Mouse (Mus musculus): ENCODE measurements around the gene Cfap69.

The Cfap69 gene

DNA sequence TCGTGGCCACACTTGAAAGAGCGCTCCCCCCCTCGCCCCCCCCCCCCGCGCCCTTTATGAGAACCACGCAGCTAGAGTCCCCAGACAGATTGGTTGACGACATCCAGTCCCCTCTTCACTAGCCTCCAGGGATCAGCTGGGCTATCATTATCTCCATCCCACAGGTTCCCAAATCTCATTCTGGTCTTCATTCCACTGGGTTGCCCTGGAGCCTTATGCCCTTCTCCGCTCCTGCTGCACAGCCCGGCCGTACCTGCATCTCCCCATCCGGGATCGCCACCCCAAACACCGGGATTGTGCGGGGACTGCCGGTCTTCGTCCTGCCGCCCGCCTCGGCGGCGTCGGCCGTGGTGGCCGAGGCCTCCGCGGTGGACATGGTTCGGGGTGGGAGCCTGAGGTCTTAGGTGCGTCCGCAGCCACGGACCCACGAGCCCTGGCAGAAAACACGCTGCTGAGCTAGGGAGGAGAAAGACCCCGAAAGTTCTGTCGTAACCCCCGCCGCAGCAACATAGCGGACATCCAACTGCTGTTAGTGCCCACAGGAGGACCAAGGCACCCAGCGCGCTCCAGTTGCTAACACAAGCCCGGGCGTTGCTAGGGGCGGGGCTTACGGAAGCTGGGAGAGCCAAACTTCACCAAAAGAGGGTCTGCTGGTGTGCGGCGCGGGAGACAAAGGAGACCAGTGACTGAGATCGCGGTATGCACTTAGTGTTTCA, at the start of gene Cfap69:
Cfap69 (minus strand) TSS at position 585 of the 716 bp plus-strand sequence.
- peak; percentile 83 to 93 for DNase-seq (ENCODE audit: inconsistent age in 2 of 2, low spot score in 1 of 2)

GRCm38 (mm10) chr5:5711032-5711431, 47.0 kb upstream of the Cfap69 start:
- DNase-seq (ENCODE audit: inconsistent age in 2 of 2, low spot score in 1 of 2) = no peak

- peak; percentile 42 to 80 for DNase-seq (ENCODE audit: inconsistent age in 2 of 2, low spot score in 1 of 2)
These were observed 43.6 kb upstream of the Cfap69 start for GRCm38 (mm10) chr5:5707341-5708278.

- no peak for DNase-seq (ENCODE audit: inconsistent age in 2 of 2, low spot score in 1 of 2)
These were observed 41.0 kb upstream of the Cfap69 start for GRCm38 (mm10) chr5:5705019-5705418.

- no peak for DNase-seq (ENCODE audit: inconsistent age in 2 of 2, low spot score in 1 of 2)
These were observed 36.3 kb upstream of the Cfap69 start for GRCm38 (mm10) chr5:5700386-5700785.

DNA sequence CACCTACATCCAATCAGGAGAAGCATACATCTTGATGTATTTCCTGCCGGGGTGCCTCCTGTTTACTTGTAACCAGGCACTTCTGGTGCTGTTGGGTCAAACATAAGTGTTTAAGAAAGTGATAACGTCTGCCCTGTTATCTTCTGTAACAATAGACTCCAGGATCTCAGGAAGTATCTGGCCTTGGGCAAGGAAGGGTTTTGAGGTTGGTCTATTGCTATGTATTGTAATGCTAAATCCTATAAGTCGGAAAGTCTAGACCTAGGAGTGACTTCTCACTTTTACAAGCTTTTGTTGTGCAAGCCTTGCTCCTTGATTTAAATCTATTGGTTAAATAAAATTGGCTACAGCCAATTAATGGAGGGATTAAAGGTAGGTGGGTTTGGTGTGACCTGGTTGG, 34.8 kb upstream of the Cfap69 start:
- DNase-seq (ENCODE audit: inconsistent age in 2 of 2, low spot score in 1 of 2) = no peak

GRCm38 (mm10) chr5:5695401-5695942, 31.4 kb upstream of the Cfap69 start:
- peak in 1 of 2 experiments; percentile 41 for DNase-seq (ENCODE audit: inconsistent age in 2 of 2, low spot score in 1 of 2)

DNA sequence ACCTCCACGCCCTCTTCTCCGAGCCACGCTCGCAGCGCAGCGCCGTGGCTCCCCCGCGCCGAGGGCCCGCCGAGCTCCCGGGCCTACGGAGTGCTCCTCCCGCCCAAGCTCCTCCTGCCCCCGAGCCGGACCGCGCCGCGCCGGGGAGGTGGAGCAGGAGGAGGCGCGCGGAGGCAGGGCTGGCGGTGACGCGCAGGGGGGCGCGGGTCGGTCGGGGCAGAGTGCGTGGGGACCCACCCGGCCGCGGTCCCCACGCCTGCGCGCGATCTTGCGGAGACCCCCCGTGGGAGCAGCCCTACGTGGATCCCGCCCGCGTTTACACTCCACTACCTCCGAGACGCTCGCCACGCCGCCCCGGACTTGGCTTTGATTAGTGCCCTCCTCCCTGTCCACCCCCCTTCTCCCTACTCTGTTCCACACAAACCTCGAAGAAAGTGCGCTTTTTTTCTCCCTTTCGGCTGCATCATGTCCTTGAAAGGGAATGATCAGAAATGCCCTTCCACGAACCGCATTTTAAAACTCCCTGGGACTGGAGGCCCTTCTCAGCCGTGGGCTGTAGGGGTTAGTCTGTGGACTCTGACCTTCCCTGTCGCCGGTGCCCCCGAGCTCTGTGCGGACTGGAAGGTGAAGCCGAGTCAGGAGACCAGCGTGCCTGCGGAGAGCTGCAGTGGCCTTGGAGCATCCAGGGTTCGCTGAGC, 30.1 kb upstream of the Cfap69 start, which contains the start of gene Steap2:
Steap2 (minus strand) TSS at position 623 of the 698 bp plus-strand sequence.
- peak; percentile 83 to 91 for DNase-seq (ENCODE audit: inconsistent age in 2 of 2, low spot score in 1 of 2)

GRCm38 (mm10) chr5:5693541-5693955, 29.5 kb upstream of the Cfap69 start:
- peak in 1 of 2 experiments; percentile 74 for DNase-seq (ENCODE audit: inconsistent age in 2 of 2, low spot score in 1 of 2)

GRCm38 (mm10) chr5:5692167-5692738, 28.2 kb upstream of the Cfap69 start:
- DNase-seq (ENCODE audit: inconsistent age in 2 of 2, low spot score in 1 of 2) = peak in 1 of 2 experiments; percentile 55

DNA sequence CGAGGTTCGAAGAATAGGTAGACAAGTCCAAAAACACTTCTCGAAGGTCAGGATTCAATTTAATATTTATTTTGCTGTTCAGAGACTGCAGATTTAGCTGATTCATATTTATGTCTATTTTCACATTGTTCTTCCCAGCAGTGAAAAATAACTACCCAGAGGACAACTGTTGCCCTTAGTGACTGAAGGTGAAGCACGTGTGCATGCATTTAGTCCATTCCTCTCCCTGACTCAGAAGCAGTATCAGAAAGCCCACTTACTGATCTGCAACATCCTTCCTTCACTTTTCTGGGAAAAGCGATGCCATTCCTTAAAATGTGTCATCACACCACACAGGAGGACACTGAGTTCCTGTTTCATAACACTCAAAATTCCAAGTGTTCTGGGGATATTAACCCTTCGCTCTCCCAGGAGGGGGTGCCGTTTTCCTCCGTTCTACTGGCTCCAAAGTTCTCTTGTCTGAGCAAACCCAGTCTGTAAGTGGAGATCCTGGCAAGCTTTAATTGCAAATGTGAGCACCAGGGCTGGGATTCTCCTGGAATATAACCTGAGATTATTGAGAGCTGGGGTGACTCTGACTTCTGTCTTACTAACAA, 25.0 kb upstream of the Cfap69 start:
- DNase-seq (ENCODE audit: inconsistent age in 2 of 2, low spot score in 1 of 2) = peak in 1 of 2 experiments; percentile 37

DNA sequence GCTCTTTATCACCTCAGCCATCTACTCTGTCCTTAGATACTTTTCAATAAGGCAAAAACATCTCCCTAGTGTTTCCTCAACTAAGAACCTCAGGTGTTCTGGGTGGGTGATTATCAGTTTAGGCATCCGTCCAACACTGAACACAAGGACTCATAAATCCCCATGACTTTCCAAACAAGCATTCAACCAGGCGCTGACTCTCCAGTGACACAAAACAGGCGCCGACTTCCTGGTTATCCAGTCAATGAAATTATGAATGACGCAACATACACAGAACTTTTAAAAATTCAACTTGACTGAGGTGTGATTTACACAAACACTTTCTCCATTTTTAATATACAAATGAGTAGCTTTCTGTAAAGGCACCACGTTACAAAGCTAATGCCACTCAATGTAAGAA, 24.2 kb upstream of the Cfap69 start:
- DNase-seq (ENCODE audit: inconsistent age in 2 of 2, low spot score in 1 of 2) = peak in 1 of 2 experiments; percentile 67

GRCm38 (mm10) chr5:5686973-5687372, 22.9 kb upstream of the Cfap69 start:
- DNase-seq (ENCODE audit: inconsistent age in 2 of 2, low spot score in 1 of 2) = no peak

DNA sequence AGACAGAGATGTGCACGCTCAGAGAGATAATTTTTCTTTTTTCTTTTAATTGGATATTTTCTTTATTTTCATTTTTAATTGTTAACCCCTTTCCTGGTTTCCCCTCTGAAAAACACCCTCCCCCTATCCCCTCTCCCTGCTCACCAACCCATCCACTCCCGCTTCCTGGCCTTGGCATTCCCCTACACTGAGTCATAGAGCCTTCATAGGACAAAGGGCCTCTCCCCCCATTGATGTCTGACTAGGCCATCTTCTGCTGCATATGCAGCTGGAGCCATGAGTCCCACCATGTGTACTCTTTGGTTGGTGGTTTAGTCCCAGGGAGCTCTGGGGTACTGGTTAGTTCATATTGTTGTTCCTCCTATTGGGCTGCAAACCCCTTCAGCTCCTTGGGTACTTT, 20.9 kb upstream of the Cfap69 start:
- DNase-seq (ENCODE audit: inconsistent age in 2 of 2, low spot score in 1 of 2) = peak; percentile 51 to 73

GRCm38 (mm10) chr5:5683292-5683691, 19.3 kb upstream of the Cfap69 start:
- peak in 1 of 2 experiments; percentile 34 for DNase-seq (ENCODE audit: inconsistent age in 2 of 2, low spot score in 1 of 2)

DNA sequence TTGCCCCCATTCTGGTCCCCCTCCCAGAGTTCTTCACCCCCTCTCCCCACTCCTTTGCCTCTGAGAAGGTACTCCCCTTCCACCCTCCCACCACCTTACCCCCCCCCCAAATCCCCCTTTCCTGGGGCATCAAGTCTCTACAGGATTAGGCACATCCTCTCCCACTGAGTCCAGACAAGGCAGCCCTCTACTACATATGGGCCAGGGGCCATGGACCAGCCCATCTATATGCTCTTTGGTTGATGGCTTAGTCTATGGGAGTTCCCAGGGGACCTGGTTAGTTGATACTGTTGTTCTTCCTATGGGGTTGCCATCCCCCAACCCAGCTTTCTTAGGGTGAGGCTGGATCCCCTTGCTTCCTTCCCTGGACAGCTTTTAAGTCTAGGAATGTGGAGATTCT, 15.4 kb upstream of the Cfap69 start:
- no peak for DNase-seq (ENCODE audit: inconsistent age in 2 of 2, low spot score in 1 of 2)

DNA sequence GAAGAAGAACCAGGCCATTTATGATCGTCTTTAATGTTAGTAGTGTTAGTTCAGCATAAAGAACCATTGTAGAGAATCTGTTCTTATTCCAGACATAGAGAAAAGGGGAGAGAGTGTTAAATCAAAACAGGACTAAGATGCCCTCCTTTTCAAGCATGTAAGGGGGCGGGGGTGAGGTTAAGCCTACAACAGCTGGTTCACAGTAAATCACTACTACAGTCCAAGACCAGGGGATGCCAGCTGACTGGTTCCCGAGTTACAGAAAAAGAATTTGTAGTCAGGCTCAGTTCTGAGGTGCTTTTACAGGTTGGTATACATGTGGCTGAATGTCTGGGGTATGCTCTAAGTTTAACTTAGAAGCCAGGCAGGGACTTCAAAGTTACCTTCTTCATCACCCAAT, 12.0 kb upstream of the Cfap69 start:
- no peak for DNase-seq (ENCODE audit: inconsistent age in 2 of 2, low spot score in 1 of 2)

- DNase-seq (ENCODE audit: inconsistent age in 2 of 2, low spot score in 1 of 2) = peak; percentile 64 to 80
These were observed 4.9 kb upstream of the Cfap69 start for GRCm38 (mm10) chr5:5668920-5669319.

- no peak for DNase-seq (ENCODE audit: inconsistent age in 2 of 2, low spot score in 1 of 2)
These were observed 410 bp upstream of the Cfap69 start for GRCm38 (mm10) chr5:5664371-5664926.

DNA sequence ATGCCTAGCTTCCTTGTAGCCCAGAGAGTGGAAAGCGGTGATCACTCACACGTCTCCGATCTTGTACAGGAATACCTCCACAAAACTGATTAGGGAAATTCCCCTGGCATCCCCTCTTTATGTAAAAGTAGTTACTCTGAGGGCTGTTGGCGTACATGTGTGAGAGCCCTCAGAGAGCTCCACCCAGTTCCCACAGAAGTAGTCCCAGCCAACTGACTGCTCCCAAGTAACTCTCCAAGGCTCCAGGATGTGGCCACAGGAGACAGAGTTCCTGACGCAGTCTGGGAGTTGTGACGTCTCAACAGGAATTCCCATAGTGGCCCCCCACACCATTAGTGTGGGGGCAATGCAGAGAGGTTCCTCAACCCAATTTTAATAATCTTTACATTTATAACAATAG, 982 bp downstream of the Cfap69 start:
- no peak for DNase-seq (ENCODE audit: inconsistent age in 2 of 2, low spot score in 1 of 2)

Data from adrenal gland, adult (tissue).